Mouse (Mus musculus) myocyte (in vitro differentiated cells): ENCODE data around the gene Kalrn.

Experiments
- E2F4 ChIP-seq: IDR thresholded peaks from one replicate; pipeline ENCODE4 v1.6.1; 2011; ENCODE audit warnings: mild to moderate bottlenecking, control low read depth, moderate library complexity; ENCODE audit not compliant: insufficient read depth
- MAX ChIP-seq: IDR thresholded peaks from one replicate; pipeline ENCODE4 v1.6.1; 2011; ENCODE audit warnings: low read depth, mild to moderate bottlenecking, control low read depth
- MYOD1 ChIP-seq, 3 experiments: IDR thresholded peaks; one replicate each; pipeline ENCODE4 v1.6.1; 2011; ENCODE audit warnings: control low read depth in 2 of 3, low read depth in 2 of 3, mild to moderate bottlenecking in 2 of 3, moderate library complexity in 1 of 3; ENCODE audit not compliant: insufficient read length in 2 of 3, control insufficient read depth in 1 of 3
- MYOG ChIP-seq, 3 experiments: IDR thresholded peaks; one replicate each; pipeline ENCODE4 v1.6.1; 2011; ENCODE audit warnings: control low read depth in 2 of 3, low read depth in 2 of 3, mild to moderate bottlenecking in 2 of 3; ENCODE audit not compliant: insufficient read length in 2 of 3, control insufficient read depth in 1 of 3, insufficient read depth in 1 of 3
- POLR2A ChIP-seq: IDR thresholded peaks from one replicate; pipeline ENCODE4 v1.6.1; 2011; ENCODE audit warnings: low read depth, mild to moderate bottlenecking, control low read depth, moderate library complexity; ENCODE audit not compliant: insufficient read length
- POLR2AphosphoS2 ChIP-seq: IDR thresholded peaks from one replicate; pipeline ENCODE4 v1.6.1; 2011; ENCODE audit warnings: low read depth, control low read depth; ENCODE audit not compliant: insufficient read length
- TCF3 ChIP-seq: IDR thresholded peaks from one replicate; pipeline ENCODE4 v1.6.1; 2011; ENCODE audit warnings: low read depth, control low read depth; ENCODE audit not compliant: insufficient read length
- USF1 ChIP-seq: IDR thresholded peaks from one replicate; pipeline ENCODE4 v1.6.1; 2011; ENCODE audit warnings: low read depth, mild to moderate bottlenecking, control low read depth, moderate library complexity

DNA sequence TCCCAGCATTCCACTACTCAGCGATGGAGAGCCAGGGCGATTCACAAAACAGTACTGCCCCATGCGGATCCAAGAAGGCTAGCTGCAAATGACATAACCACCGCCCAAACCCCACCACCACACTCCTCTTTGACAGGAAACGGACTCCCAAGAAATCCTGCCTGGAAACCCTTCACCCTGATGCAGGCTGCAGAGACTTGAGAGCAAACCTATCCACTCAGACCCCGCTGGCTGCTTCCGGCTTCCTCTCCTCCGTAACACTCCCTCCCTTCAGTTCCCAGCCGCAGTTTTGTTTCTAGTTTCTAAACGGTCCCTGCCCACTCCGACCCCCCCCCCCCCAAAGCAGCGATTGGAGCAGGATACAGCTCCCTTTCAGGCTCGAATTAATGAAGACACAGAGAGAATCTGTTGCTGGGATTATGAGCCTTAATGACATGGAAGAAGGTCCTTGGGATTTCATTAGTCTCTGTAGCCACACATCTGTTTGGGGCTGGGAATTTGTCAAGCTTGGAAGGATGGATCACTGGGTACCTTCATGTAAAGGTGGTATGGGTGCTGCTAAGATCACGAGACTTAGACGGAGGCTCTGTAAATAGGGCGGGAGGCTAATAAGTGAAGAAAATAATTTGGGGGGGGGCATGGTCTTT is 478.8 kb downstream of the Kalrn start:
- TF ChIP-seq MYOD1 (IDR thresholded peaks at IDR 0.05; ENCODE audit: control insufficient read depth in 1 of 3, insufficient read length in 2 of 3, low read depth in 2 of 3), result no peak
- no peak for TF ChIP-seq POLR2AphosphoS2
- TF ChIP-seq USF1, result no peak
- TF ChIP-seq POLR2A, result no peak
- TF ChIP-seq MAX, result no peak
- TF ChIP-seq MYOG (IDR thresholded peaks at IDR 0.05; ENCODE audit: control insufficient read depth in 1 of 3, insufficient read depth in 1 of 3, insufficient read length in 2 of 3, low read depth in 2 of 3), result no peak
- no peak for TF ChIP-seq E2F4
- TF ChIP-seq TCF3, result no peak
